Mouse (Mus musculus): ENCODE data around the gene Myo1b. TPM values are rescaled to one million over a fixed set of nuclear protein-coding genes. Genes with fewer than 3 reads are reported as not detected.

The Myo1b gene
- 10 to 100 TPM; 51.4 to 53.3 TPM for total RNA-seq (2021)

DNA sequence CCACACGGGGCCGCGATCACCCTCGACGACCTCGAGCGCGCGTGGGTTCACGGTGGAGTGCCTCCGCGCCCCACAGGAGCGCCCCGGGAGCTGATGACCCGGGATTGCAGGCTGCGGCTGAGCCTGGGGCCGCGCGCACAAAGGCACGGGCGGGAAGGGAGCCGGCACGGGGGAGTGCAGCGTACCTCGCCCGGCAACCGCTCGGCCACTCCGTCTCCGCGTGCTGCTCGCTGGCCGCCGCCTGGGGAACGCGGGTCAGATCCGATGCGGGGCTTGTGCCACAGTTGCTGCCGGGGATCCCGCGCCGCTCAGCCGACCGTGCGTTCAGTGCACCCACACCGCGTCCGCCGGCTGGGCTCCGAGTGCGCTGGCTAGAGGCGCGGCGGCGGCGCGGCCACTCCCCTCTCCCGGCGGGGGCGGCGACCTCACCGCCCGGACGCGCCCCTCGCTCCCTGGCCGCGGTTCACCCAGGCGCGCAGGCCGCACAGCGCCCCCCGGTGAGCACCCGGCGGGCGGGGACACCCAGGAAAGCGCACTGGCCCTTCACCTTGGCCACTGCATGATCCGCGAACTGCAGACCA lies at the start of gene Myo1b:
Gene Myo1b (minus strand): TSS at position 496 of the 581 bp plus-strand sequence.
- peak in 1 of 2 experiments; percentile 81 for DNase-seq (ENCODE audit: extremely low spot score in 1 of 2, low spot score in 2 of 2)
- intact Hi-C loops (cut with DNase I) = no loop called here

DNA sequence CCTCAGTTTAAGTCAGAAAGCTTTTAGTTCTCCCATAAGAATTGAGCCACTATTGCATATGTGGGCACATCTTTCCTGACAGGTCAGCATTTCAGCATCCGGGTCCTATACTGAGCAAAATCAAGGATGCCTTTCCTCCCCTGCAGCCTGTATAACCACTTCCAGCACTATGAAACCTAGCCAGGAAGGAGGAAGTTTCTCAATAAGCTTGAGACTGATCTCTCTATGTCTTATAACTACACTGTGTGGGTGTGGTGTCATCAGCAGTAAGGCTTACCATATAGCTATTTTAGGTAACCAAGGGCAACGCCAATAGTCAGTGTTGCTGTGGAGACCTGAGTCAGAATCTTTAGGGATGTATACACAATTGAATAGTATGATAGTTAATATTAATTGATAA lies 48.8 kb upstream of the Myo1b start:
- DNase-seq (ENCODE audit: extremely low spot score in 1 of 2, low spot score in 2 of 2) = no peak
- intact Hi-C loops (cut with DNase I) = no loop called here

DNA sequence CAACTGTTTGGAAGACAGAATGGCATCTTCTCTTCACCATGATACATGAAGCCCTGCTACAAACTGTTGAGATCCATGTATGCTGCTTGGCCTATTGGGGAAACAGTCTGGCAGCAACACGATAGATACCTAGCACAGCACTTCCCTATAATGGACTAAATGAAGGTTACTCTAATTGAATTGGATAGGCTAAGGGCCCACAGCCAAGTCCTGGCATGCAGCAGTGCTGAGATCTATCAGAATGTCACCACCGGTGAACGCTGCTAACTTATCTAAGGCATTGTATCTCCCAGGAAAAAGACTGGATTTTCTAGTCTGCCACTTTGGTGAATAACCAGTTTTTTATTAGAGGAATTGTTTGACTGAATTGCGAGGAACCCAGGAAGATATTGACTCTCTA lies 31.2 kb upstream of the Myo1b start:
- intact Hi-C loops (cut with DNase I) = no loop called here
- no peak for DNase-seq (ENCODE audit: extremely low spot score in 1 of 2, low spot score in 2 of 2)

DNA sequence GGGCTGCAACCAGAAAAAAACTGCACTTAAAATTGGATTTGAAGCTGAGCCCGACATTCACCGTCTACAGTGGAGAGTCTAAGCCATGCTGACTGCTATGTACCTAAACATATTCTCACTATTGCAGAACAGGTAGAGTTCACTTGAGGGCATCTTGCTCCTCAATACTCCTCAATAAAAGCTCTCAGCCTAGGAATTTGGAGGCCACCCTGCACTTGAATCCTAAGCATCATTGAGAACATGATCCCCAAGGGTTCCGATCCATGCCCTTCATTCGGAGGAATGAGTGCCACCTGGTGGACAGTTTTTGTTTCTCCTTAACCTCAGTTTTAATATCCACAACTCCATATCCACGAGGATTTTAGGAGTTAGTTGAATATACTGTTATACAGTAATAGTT lies 28.9 kb upstream of the Myo1b start:
- intact Hi-C loops (cut with DNase I) = loop anchor here (2.0 kb wide), 1 partner anchor 276 kb away; no protein-coding TSS in a partner anchor

DNA sequence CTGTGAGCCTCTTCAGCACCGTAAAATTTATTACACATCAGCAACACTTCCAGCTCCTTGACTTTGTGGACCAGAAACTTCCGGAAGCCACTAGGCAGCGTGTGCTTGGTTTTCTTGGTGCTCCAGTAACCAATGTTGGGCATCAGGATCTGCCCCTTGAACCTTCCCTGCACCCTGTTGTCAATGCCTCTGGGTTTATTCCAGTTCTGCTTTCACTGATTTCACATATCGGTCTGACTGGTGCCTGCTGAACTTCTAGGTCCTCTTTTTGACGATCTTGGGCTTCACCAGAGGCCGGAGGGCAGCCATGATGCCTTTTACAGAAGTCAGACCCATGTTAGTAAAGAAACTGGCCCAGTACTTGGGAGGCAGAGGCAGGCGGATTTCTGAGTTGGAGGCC lies 22.5 kb upstream of the Myo1b start:
- intact Hi-C loops (cut with DNase I) = no loop called here
- no peak for DNase-seq (ENCODE audit: extremely low spot score in 1 of 2, low spot score in 2 of 2)

More for the DNA sequence above, 28.9 kb upstream of the Myo1b start:
- peak; percentile 20 to 35 for DNase-seq (ENCODE audit: extremely low spot score in 1 of 2, low spot score in 2 of 2)

DNA sequence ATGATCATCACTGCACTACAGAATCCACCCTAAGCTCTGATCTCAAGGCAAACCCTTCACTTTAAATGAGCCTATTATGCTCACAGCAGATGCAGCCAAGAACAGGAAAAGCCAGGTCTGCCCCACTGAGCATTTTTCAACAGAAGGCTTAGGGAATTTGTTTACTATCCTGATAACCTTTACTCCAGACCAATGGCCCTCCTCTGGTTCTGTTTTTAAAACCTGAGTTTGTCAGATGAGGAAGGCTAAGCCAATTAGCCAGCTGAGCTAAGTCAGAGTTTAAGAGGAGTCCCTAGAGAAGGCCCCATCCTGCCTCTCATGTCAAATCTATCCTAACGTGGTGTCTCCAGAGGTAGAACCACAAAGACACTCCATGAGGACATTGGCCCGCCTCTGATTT lies 19.1 kb upstream of the Myo1b start:
- DNase-seq (ENCODE audit: extremely low spot score in 1 of 2, low spot score in 2 of 2) = no peak
- intact Hi-C loops (cut with DNase I) = no loop called here

DNA sequence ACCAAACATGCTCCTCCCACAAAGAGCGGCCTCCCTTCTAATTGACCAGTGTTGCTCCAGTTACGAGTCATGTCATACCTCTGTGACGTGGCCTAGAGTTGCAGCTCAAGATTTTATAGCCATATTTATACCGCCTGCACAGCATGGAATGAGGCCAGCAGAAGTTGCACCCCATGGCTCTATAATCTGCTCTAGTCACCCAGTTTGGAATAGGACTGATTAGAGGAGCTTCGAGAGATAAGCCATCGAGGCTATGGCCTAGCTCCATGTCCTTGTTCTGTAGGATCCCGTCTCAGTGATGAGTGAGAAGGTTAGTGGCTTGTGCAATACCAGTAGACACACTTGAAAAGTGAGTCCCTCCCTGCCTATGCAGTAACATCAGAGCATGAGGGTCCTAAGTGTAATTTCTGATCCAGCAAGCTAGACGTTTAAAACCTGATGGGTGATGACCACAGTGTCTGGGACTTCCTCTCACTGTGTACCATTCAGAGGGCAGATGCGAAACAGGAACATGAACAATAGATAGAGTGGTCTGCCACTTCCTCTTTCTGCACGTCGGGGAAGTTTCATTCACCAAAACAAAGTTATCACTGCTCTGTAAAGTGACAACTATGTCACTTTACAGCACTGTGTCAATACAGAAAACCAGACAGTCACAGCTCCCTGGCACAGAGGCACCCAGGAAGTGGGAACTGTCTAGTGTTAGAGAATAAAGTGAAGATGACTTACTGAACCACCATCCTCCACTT lies 18.5 kb upstream of the Myo1b start:
- intact Hi-C loops (cut with DNase I) = no loop called here
- DNase-seq (ENCODE audit: extremely low spot score in 1 of 2, low spot score in 2 of 2) = no peak

DNA sequence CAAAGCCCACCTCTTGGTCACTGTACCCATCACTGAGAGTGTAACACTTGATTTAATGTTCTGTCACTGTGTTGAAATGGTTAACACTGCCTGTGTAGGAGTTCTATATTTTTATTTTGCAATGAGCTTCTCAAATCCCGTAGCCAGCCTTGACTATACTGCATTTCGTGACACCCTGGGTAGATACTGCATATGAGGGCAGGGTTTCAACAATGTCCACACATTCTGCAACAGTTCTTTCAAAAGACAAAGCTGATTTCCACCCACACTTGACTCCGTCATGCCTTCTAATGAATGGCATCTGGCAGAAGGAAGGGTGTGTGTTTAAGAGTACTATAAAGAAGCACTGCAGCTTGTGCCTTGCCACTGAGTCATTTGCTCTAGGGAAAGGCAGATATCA lies 17.0 kb upstream of the Myo1b start:
- DNase-seq (ENCODE audit: extremely low spot score in 1 of 2, low spot score in 2 of 2) = no peak
- intact Hi-C loops (cut with DNase I) = no loop called here

DNA sequence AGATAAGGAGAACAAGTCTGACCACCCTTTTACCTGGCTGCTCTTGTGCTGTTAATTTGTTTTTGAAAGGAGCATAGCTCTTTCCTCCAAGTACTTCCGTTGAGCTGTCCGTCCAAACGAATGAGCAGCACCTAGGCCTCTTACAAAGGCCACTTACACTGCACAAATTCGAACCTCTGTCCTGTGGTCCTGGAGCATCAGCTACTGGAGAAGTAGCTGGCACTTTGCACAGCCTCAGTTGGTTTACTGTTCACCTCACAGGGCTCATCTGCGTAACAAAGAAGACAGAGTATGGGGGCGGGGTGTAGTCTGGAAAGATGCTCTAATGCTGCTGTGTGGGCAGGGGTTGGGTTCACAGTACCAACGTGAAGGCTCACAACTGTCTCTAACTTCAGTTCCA lies 15.7 kb upstream of the Myo1b start:
- intact Hi-C loops (cut with DNase I) = no loop called here

DNA sequence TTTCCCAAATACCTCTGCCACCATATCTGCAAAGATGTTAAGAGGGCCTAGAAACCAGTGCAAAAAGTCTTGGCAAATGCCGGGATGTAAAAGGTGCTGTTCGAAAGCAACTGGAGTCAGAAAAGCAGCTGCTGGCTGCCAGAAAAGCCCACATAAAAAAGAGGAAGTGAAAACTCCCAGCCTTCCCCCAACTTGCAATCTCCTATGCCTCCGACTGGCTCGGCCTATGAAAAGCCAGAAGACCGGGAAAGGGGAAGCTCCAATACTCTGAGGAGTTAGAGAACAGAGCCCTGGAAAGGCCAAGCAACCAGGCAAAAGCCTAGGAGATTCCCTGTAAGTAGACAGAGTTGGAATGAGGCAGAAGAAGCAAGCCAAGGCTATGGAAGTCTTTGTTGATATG lies 14.7 kb upstream of the Myo1b start:
- no peak for DNase-seq (ENCODE audit: extremely low spot score in 1 of 2, low spot score in 2 of 2)
- intact Hi-C loops (cut with DNase I) = no loop called here

More for the DNA sequence above, 15.7 kb upstream of the Myo1b start:
- no peak for DNase-seq (ENCODE audit: extremely low spot score in 1 of 2, low spot score in 2 of 2)

DNA sequence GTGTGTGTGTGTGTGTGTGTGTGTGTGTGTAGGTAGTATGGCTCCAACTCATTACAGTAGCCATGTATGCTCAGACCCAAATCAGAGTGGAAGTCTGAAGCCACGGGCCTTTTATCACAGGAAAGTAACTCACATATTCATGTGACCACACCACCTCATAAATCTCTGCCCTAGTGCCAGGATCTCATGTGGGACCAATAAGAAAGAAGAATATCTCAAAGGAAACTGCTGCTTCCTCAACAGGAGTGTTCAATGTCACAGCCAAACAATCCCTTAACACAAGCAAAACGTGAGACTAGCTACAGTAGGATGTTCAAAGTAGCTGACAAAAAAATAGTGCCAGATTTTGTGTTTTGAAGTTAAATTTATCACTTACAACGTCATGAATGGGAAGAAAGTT lies 13.7 kb upstream of the Myo1b start:
- intact Hi-C loops (cut with DNase I) = no loop called here
- DNase-seq (ENCODE audit: extremely low spot score in 1 of 2, low spot score in 2 of 2) = no peak

DNA sequence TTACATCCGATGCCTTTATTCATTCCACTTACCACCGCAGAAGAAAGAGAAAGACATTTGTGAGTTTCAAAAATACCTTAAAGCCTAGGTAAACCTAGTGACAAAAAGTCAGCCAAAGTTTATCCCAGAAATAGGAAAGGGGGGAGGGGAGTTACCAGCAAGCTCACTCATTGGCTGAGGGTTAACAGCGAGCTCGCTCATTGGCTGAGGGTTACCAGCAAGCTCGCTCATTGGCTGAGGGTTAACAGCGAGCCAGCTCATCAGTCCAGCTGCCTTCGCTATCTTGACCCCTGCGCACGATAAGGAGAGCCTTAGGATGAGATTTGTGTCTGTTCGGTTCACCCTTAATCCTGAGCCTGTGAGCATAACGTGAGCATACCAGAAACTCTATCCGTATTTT lies 6.9 kb upstream of the Myo1b start:
- intact Hi-C loops (cut with DNase I) = no loop called here
- no peak for DNase-seq (ENCODE audit: extremely low spot score in 1 of 2, low spot score in 2 of 2)

DNA sequence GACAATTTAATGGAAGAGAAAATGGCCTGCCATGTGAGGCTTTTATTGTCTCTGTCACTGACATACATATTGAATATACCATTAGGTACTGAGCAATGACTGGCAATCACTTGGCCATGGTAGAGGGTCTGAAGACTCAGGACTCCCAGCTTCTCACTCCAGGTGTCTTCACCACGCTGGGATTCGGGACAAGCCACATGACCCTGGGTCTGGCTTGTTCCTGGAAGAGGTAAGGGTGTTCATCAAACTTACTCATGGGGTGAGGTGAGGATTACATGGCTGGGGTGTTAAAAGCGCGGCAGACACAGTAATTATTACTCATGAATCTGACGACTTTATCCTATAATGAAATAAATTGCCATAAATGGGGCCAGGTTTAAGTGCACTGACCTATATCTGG lies 405 bp upstream of the Myo1b start:
- intact Hi-C loops (cut with DNase I) = no loop called here

DNA sequence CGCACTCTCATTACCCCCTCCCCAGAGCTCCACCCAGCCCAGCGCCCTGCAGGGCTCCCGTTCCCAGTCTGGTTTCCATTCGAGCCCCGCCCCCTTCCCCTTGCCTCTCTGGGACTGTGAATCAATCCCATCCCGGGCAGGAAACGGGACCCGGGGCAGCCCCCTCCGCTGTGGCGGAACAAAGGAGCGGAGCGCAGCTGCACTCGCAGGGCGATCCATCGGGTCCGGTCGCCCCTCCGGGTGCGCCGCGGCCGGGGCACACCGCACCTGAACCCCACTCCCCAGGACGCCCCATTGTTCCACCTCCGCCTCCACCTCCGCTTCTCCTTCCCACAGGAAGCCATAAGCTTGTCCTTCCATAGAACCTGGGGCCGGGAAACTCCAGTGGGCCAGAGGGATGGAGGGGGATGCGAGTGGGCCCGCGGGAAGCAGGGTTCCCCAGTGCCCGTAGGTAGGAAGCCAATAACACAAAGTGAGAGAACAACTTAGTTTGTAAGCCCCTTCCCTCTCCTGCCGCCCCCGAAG lies 758 bp downstream of the Myo1b start:
- peak in 1 of 2 experiments; percentile 93 for DNase-seq (ENCODE audit: extremely low spot score in 1 of 2, low spot score in 2 of 2)
- intact Hi-C loops (cut with DNase I) = no loop called here

More for the DNA sequence above, 405 bp upstream of the Myo1b start:
- no peak for DNase-seq (ENCODE audit: extremely low spot score in 1 of 2, low spot score in 2 of 2)

DNA sequence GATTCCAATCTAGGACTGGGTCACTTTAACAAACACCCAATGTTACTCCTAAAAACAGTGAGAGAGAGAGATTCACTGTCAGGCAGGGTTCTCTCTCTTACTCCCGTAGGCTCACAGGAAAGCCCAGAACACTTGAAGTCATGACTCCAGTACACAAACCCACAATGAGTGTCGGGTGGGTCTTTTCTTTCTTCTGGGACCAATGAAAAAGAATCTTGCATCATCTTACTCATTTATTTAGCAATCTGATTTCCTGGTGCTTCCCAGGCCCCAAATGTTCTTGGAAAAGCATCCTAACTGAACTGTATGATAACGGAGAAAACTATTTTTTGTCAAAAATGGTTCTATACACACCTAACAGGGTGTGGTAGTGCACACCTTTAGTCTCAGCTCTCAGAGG lies 1.8 kb downstream of the Myo1b start:
- intact Hi-C loops (cut with DNase I) = no loop called here
- no peak for DNase-seq (ENCODE audit: extremely low spot score in 1 of 2, low spot score in 2 of 2)

DNA sequence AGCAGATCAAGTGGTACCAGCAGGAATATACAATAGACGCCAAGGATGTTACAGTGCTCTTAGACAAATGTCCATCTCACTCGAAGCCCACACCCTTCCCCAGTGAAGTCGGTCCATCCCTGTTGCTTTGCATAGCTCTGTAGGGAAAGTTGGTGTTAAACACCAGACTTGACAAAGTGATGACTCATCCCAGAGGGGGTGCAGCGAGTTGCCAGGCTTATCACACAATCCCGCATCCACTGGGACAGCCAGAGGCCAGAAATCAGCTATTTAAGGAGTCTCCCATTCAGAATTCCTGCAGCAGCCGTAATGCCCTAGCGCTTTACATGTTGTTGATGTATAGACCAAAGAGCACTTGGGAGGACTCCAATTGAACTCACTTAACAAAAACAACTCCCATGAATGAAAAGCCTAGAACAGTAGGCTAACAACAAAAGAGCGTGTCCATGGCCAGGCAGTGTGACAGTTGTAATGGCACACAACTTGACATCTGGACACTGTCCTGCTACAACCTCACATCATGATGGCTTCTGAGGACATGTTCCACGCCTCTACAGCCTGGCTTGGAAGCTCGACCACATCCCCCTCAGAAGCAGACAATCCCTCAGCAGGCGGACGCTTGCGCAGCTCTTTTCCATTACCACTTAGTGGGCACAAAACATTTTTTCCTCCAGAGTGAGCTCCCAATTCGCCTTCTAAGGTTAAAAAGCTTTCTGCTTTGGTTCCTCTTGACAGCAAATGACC lies 2.6 kb downstream of the Myo1b start:
- intact Hi-C loops (cut with DNase I) = no loop called here
- no peak for DNase-seq (ENCODE audit: extremely low spot score in 1 of 2, low spot score in 2 of 2)

DNA sequence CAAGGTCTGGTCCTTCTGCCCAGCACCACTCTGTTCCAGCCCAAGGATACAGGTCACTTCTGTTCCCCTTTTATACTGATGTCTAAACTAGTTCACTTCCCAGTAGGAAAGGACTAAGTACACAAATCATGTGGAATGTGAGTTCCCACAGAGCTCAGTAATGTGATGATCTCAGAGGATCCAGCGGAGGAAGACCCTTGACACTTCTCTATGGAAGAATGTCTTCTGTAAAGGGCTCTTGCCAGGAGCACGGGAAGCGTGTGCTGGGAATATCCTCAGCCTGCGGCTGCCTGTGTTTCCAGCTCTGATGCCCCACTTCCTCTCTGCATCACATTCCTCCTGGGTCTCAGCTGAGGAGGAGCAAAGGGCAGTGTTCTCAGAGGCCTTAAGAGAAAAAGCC lies 4.5 kb downstream of the Myo1b start:
- DNase-seq (ENCODE audit: extremely low spot score in 1 of 2, low spot score in 2 of 2) = peak in 1 of 2 experiments; percentile 64
- intact Hi-C loops (cut with DNase I) = no loop called here

DNA sequence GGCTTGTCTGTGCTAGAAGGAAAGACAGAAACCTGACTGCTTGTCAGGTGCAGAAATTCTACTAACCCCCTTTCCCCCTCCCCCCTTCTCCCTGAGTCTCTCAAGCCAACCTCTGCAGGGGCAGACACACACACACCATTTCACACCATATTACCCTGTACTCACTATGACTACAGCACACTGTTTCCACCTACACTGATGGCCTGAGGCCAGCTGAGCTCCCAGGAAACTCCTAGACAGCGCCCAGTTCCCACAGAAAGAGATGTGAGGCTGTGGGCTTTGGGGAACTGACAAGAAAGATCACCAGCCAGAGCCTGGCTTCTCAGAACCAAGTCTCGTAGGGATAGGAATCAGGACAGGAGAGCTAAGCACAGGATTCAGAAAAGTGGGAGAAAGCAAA lies 6.7 kb downstream of the Myo1b start:
- peak in 1 of 2 experiments; percentile 47 for DNase-seq (ENCODE audit: extremely low spot score in 1 of 2, low spot score in 2 of 2)
- intact Hi-C loops (cut with DNase I) = no loop called here

DNA sequence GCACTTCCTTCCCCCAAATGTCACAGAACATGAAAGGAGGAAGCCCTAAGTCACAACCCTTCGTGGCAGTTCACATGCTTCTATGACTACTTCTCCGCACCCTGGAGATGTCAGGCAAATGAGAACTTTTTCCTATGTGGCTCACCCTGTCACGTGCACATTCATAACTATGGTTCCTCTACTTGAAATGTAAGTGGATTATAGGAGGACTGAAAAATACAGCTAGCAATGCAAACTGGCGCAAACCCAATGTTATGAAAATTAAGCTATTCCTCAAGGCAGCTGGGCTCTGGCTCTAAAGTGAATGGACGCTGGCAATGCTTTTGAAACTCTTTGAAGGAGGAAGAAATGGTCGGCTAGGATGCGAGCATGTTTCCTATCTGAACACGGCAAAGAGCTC lies 8.1 kb downstream of the Myo1b start:
- intact Hi-C loops (cut with DNase I) = no loop called here
- no peak for DNase-seq (ENCODE audit: extremely low spot score in 1 of 2, low spot score in 2 of 2)

All from left cerebral cortex, postnatal 10 days (tissue).